Mouse (Mus musculus): ENCODE data around the gene Cnst. TPM values are rescaled to one million over a fixed set of nuclear protein-coding genes. Genes with fewer than 3 reads are reported as not detected.

The Cnst gene
- total RNA-seq, 2 experiments from 2014 or later = 31.6 to 34.2 TPM

DNA sequence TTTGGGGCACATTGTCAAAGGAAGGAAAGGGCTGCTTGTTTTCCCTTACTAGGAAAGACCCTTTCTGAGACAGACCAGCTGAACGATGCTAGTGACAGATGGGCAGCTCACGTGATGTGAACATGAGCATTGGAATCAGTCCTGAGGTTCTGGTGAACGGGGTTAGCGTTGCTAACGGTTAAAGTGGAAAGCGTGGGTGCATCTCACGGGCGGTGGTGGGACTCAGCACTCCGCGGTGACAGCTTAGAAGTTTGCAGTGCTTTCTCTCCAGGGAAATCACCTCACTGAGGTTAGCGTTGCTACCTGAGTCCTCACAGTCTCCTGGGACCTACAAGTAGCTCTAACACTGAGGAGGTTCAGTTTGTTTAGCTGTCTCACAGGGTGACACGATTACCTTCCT is 45.5 kb downstream of the Cnst start:
- no peak for DNase-seq (ENCODE audit: low spot score)

DNA sequence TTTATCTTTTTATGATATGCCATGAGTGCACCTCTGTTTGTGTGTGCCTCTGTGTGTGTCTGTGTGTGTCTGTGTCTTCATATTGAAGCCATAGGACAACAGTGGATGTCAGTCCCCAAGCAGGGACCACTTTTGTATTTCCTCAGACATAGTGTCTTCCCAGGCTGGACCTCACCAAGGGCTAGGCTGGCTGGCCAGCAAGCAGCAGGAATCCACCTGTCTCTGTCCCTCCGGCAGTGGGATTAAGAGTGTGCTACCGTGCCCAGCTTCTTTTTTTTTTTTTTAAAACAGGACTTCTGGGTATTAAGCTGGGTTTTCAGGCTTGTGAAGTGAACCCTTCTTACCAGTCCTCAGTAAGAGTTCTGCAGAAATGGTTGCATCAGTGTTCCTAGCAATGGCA is 46.0 kb downstream of the Cnst start:
- DNase-seq (ENCODE audit: low spot score) = no peak

DNA sequence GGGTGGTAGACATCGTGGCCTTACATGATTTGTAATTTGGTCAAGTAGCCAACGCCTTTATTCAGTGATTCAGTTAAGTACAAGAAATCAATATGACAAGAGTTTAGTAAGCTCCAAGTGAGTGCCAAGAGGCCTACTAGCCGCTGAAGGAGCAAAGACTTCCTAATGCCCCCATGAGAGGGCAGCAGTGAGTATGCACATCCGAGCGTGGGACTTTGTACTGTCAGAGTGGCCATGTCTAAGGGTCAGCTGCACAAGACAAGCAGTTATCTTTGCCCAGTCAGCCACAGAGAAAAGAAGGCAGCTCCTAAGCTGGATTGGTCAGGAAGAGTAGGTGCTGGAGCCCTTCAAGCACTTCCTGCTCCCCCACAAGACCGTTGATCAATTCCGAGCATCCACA is 46.8 kb downstream of the Cnst start:
- DNase-seq (ENCODE audit: low spot score) = no peak

DNA sequence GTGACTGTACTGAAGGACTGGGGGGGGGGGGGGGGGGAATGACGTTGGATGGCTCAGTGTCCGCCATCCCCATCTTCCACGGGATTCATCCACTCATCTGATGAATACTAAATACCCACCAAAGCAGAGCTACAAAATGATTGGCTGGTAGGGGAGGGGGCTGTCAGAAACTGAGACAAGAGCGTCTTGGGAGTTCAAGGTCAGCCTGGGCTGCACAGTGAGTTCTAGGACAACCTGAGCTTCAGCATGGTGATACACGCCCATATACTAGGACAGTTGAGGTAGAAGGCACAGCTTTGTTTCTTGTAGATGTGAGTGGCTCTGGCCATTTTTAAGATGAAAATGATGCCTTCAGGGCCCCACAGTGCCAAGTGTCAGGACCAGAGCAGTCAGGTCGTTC is 52.2 kb downstream of the Cnst start:
- DNase-seq (ENCODE audit: low spot score) = no peak

DNA sequence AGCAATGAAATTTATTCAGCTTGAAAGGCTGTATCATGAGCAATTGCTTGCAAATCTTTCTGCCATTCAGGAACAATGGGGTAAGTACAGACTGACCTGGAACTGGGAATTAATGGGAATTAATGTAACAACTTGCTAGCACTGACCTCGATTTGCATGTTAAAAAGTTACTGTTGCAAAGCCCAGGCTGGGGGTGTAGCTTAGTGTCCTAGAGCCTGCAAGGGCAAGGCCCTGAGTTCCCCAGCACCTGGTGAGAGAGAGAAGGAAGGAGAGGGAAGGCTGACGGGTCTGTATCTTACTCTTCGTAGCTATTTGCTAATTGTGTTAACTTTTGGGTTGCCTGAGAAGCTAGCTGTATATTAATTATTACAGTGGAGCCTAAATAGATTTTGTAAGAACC is 58.4 kb downstream of the Cnst start:
- DNase-seq (ENCODE audit: low spot score) = no peak

DNA sequence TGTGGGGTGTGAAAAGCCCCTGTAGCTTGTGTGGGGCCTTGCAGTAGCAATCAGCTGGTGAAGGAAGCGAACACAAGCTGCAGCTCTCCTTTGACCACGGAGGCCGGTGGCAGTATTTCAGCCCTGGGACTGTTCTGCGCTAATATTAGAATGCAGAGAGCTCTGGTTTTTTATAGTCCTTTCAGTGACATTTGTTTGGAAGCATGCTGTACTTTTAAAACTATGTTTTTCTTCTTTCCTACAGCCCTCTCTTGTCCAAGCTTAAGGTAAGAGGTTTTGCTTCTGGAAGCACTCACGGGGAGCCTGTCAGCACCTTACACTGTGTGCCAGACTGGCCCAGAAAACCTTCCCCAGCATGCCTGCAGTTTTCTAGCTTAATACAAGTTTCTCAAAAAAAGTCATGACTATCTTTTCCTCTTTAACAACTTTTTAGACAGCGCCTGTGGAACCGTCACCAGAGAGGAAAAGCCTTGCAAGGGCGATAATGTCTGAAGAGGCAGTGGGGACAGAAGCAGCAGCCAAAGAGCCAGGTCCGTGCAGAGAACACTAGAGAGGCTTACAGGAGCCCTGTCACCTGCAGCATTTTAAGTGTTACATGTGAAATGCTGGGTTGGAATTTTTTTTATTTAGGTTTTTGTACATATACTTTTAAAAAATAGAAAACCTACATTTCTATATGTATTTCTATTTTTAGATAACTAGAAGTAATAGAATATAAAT is 60.0 kb downstream of the Cnst start:
- peak; percentile 43 for DNase-seq (ENCODE audit: low spot score)

DNA sequence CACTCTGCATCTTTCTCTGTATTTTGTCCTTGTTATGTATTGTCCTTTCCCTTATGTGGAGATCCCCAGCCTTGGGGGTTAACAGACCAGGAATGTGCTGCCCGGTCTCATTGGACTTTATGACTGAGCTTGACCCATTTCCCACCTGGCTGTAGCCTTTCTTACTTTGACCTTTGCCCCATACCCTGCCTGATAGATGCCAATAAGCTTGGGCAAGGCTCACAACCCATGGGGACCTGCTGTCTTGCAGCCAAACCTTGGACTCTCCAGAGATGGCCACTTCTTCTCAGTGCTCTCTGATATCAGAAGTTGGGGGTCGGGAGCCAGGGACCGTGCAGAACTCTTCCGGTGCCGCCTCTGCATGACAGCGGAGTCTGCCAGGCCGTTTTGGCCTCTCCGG is 62.4 kb downstream of the Cnst start:
- DNase-seq (ENCODE audit: low spot score) = no peak

DNA sequence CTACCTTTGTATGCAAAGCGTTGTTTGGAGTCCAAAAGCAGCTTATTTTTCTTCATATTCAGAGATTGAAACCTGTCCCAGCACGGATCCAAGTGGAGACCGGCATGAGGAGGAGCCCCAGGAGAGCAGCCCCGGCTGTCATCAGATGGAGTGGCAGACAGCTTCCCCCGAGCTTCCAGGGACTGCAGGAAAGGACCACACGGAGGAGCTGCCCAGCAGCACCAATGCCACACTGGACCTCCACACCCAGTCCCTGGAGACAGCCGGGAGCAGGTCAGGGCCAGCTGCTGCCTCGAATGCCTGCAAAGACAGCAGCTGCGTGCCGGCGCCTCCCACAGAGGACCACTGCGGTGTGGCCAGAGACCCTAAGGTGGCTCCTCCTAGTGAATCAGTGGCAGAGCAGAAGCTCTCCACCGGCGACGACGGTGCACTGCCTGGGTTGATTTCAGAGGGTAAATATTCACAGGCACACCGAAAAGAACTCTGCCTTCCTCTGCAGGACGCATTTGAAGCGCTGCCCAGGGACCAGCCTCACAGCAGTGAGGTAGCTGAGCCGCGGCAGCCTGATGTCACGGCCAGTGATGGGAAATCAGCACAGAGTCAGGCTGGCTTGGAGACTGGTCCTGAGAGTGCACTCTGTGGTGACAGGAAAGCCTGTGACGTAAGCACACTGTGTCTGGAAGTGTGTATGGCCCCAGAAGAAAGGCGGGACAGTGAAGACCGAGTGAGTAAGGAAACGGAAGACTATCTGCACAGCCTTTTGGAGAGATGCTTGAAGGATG is 63.7 kb downstream of the Cnst start:
- DNase-seq (ENCODE audit: low spot score) = no peak

DNA sequence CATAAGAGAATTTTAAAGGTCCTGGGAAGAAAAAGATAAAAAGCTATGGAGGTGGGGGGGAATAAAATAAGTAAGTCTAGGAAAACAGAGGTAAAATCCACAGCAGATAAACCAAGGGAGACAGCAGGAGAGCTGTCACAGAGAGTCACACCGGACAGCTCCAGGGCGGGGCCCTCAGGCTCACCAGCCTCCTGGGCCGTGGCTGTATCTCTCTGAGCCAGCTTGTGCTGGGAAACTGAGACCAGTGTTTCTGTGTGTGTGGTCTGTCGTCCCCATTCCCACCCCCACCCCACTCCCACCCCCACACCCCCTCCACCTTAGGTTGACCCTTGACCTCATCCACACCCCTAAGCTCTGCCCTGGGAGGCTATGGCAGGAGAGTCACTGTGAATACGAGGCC is 65.0 kb downstream of the Cnst start:
- no peak for DNase-seq (ENCODE audit: low spot score)

DNA sequence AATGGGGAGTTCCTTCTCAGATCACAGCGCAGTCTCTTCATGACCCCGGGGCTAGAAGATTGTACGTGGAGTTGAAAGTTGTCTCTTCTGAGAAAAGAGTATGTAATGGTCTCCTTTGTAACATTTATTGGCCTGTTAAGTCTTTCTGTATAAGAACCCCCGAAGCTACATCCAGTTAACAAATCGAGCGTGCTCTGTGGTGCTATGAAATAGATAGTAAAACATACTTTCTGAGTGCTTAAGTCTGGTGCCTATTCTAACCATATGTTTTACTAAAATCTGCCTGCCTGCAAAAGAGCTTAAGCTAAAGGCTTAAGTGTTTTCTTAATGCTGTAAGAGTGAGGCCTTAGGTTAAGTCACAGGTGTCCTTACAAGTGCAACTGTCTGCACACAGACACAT is 66.2 kb downstream of the Cnst start:
- DNase-seq (ENCODE audit: low spot score) = no peak

DNA sequence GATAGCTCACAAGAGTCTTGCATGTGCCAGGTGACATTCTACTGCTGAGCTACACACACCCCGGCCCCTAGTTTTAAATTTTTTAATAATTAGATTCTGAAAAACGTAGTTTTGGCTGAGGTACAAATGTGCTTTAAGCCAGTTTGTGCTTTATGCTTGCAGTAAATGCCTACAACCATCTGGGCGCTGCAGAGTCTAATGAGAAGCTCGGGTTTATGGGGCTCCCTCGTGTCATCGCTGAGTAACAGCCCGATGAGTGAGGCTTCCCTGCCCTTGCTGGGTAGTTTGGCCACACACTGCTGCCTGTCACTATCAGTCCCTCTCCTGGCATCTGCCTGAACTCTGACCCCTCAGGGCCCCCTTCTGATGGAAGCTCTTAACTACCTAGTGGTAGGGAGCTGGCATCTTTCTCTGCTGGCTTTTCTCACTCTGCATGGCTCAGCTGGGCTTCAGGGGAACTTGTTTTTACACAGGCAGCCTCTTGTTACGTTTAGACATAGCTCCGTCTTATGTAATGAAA is 66.9 kb downstream of the Cnst start:
- DNase-seq (ENCODE audit: low spot score) = no peak

DNA sequence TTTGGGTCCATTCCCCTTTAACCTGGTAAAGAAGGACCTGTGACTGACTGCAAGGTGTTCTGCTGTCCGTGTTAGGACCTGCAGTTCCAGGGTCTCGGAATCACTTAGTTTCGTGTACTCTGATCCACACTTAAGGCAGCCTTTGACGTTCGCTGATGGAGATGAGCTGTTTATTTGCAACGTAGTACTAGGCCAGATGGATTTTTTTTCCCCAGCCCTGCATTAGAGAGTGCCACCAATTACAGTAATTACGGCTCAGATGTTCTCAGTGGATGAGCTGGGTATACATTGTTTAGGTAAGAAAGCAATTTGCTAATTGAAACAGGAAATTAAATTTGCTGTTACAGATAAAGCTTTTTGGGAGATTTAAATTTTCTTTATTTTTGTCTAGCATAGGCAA is 71.3 kb downstream of the Cnst start:
- no peak for DNase-seq (ENCODE audit: low spot score)

DNA sequence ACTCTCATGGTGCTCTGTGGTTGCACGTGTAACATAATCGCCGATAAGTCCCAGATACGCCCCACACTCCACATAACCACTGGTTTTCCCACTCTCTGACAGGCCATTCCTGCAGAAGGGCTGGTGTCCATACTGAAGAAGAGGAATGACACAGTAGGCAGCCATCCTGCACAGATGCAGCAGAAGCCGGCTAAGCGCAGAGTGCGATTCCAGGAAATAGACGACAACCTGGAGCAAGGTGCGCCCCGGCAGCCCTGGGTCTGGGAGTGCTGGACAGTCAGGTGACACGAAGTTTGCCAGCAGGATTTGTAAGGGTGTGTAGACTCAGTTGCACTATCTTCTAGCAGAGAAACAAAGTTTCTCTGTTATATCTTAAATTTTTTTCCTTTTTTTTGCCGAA is 76.5 kb downstream of the Cnst start:
- DNase-seq (ENCODE audit: low spot score) = no peak

DNA sequence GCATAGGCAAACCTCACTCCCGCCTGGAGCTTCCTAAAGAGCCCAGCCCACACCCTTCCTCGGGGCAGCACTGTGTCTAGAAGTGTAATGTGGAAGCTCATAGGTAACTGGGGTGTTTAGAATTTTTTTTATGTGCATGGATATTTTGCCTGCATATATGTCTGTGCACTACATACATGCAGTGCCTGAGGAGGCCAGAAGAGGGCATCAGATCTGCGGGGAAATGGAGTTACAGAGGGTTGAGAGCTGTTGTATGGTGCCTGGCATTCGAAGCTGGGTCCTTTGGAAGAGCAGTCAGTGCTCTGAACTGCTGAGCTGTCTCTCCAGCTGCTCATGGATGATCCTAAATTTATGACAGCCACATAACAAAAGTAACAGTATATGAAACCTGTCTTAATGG is 77.5 kb downstream of the Cnst start:
- DNase-seq (ENCODE audit: low spot score) = peak; percentile 42

DNA sequence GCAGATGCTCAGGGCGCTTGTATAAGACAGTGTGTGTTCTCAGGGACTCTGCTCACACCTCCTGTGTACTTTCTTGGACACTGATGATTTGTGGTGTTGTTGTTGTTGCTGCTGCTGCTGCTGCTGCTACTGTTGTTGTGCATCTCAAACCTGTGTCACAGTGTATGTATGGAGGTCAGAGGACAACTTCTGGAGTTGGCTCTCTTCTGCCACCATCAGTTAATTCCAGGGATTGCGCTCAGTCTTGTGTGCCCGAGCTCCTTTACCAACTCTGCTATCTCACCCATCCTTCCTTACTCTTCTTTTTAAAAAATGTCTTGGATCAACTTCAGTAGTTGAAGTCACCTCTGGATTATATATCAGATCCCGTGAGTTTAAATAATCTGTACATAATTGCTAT is 78.2 kb downstream of the Cnst start:
- DNase-seq (ENCODE audit: low spot score) = peak; percentile 56

DNA sequence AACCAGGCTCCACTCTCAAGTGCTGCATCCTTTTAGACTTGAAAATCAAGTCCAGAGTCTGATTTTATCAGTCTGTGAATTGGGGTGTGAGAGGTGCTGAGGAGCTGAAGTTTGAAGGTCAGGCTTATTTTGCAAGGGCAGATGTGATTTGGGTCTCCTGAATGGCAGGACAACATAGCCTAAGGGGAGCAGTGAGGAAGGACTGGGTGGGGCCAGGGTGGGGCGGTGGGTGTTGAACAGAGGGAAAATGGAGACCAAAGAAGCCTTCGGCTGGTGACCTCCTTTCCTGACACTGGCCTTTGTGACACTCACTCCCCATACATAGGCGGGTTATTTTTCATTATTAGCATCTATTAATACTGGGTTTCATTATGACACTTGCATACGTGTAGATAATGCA is 81.7 kb downstream of the Cnst start:
- no peak for DNase-seq (ENCODE audit: low spot score)

DNA sequence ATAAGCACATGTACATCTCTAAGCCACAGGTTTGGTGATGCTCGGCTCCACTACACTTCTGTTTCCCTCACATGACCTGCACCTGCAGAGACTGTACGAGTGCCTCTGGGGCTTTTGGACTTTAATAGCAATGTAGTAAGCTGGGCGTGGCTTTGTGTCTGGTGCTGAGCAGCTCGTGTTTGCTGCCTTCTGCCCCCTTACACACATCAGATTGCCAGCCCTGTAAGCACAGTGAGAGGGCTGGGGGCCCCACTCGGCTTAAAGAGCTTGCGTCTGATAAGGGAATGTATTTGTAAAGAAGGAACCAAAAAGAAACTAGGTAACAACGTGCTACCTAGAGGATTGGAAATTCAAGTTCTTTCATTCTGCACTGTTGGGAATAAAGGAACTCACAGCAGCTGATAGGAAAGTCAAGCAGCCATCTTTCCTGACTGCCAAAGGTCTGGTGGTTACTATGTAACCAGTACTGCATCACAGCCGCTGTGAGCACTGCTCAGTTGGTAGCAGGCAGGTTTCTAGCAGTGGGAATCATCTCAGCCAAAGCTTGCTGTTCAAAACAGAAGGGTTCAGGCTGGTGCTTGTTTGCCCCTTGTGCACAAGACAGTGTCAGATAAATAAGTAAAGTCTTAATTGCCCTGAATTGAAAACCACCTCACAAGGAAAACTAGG is 82.4 kb downstream of the Cnst start:
- DNase-seq (ENCODE audit: low spot score) = no peak

DNA sequence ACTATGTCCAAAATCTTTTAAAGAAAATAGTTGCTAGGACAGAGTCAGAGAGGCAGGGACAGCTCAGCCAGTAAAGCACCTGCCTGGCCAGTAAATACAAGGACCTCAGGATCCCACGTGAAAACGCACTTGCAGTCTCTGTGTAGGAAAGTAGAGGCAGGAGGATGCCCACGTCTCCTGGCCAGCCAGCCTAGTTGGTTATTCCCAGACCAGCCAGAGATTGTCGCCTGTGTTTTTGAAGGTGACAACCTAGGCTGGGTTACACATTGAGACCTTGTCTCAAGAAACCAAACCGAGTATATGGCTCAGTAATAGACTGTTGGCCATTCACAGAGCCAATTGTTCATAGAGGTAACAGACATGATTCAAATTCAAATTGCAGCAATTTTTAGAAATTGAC is 83.1 kb downstream of the Cnst start:
- DNase-seq (ENCODE audit: low spot score) = no peak

DNA sequence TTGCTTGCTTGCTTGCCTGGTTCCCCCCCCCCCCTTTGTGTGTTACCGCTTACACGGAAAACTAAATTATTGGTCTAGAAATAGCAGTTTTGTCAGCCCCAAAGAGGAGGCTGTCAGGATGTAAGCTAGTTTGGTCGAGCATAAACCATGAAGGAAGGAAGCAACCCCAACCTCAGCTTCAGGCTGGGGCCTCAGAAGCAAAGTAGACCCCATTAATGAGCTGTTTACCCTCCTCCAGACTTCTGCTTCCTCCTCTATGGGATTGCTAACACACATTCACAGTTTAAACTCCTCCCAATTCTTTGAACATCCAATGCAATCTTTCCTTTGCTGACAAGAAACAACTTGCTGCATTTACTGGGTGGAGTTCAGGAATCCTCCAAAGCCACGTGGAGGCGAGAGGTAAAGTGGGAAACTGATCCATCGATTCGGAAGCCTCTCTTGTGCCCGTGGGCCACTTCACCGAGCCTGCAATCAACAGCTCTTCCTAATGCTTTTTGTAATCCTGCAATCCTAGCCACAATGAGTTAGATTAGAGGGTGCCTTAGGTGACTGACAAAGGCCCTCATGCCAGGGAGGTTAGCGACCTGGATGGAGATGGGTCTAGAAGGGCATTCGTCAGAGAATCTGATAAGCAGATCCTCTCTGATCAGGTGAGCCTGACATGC is 86.7 kb downstream of the Cnst start:
- DNase-seq (ENCODE audit: low spot score) = no peak

DNA sequence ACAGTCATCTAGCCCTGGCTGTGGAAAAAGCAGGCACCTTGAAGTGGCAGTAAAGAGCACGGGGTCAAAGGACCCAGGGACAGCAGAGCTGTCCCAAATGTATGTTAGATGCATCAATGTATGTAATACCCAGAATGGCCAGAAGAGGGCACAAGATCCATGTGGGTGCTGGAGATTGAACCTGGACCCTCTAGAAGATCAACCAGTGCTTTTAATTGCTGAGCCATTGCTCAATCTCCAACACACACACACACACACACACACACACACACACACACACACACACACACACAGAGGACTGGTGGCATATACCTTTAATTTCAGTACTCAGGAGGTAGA is 87.2 kb downstream of the Cnst start:
- DNase-seq (ENCODE audit: low spot score) = peak; percentile 29

DNA sequence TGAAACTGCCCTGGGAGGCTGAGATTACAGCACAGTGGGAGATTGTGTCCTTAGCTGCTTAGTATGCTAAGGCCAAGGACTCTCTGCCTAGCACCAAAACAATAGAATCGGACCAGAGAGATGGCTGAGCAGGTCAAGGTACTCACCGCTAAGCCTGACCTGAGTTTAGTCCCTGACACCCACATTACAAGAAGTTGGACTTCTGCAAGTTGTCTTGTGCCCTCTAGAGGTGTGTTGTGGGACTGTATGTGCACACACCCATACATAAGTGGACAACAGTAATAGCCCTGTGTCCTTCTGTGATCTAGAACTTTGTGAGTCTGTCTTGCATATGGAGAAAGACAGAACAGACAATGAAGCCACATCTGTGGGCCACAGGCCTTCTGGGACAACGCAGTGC is 88.0 kb downstream of the Cnst start:
- DNase-seq (ENCODE audit: low spot score) = no peak

DNA sequence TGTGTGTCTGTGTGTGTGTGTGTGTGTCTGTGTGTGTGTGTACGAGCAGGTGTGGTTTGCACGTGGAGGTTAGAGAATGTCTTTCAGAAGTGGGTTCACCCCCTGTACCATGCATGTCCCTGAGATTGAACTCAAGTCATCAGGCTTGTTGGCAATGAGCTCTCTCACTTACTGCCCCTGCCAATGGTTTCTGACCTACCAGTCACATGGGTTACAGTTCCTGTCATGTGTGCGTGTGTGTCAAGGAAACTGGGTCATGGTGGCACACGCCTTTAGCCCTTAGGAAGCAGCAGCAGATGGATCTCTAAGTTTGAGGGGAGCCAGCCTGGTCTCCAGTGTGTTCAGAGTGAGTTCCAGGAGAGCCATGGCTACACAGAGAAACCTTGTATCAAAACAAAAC is 96.6 kb downstream of the Cnst start:
- DNase-seq (ENCODE audit: low spot score) = no peak

Data from gastrocnemius, adult 18-20 months (tissue).